Mouse (Mus musculus) megakaryocyte, embryonic 14.5 days (primary cell): Measurements from ENCODE around the gene Armc8.

ENCODE experiments used
- FLI1 ChIP-seq: IDR thresholded peaks from 2 replicates; pipeline ENCODE4 v1.6.1; 2012; ENCODE audit warnings: low read length, inconsistent platforms, mixed read lengths
- GATA1 ChIP-seq: IDR thresholded peaks from 3 replicates; pipeline ENCODE4 v1.6.1; 2012; ENCODE audit warnings: mixed read lengths, low read length, inconsistent platforms, borderline replicate concordance

GRCm38 (mm10) chr9:99603566-99603965, 34.9 kb upstream of the Armc8 start:
- TF ChIP-seq GATA1, result no peak
- TF ChIP-seq FLI1, result no peak
